Mouse (Mus musculus) yolk sac, embryonic 10.5 days (tissue): ENCODE measurements around the gene Ucn2.

Source experiments
- DNase-seq: peaks from one replicate; pipeline ENCODE4 v3.0.0-alpha.2; 2017; ENCODE audit warnings: low spot score

Ucn2 gene

DNA sequence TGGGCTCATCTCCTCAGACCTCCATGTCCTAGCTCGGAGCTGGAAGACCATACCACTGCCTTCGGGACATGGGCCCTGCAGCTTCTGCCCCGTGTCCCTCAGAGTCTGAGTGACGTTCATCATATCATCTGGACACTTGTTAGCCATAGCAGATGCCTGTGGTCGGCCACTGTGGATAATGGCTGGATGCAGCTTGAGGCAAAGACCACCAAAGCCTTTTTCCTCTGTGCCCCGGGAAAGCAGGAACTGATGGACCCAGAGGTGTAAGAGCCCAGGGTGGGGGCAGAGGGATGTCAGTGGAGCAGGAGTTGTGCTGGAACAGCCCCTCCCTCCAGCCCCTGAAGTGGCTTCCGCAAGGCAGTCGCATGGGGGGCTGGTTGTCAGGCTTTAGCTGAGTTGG, 45.9 kb downstream of the Ucn2 start:
- no peak for DNase-seq

DNA sequence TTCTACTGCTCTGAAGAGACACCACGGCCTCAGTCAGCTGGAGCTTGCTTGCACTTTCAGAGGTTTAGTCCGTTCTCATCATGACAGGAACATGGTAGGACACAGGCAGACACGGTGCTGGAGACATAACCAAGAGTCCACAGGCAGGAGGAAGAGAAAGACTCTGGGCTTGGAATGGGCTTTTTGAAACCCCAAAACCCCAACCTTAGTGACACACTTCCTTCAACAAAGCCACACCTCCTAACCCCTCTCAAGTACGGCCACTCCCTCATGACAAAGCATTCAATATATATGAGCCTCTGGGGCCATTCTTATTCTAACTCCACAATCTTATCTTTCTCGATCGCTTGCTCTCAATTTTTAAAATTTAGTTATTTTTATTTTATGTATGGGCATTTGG, 46.6 kb downstream of the Ucn2 start:
- no peak for DNase-seq
